Mouse (Mus musculus): ENCODE measurements around the gene Parpbp. TPM values are rescaled to one million over a fixed set of nuclear protein-coding genes. Genes with fewer than 3 reads are reported as not detected.

The Parpbp gene
- total and polyA plus RNA-seq, 3 experiments: 16.9 to 35.0 (median 19.8) TPM

- TF ChIP-seq HCFC1 (IDR thresholded peaks at IDR 0.05; ENCODE audit: low read depth, low read length) (no peak), ZMIZ1 (IDR thresholded peaks at IDR 0.05; ENCODE audit: low read depth, low read length) (no peak), EP300 (IDR thresholded peaks at IDR 0.05; ENCODE audit: low read length) (no peak), ZC3H11A (IDR thresholded peaks at IDR 0.05; ENCODE audit: low read depth, low read length) (no peak), USF1 (IDR thresholded peaks at IDR 0.05; ENCODE audit: low read depth, low read length) (no peak), MAFK (IDR thresholded peaks at IDR 0.05; ENCODE audit: insufficient replicate concordance, low read length) (no peak), MXI1 (IDR thresholded peaks at IDR 0.05; ENCODE audit: low read depth, low read length) (no peak), NELFE (IDR thresholded peaks at IDR 0.05; ENCODE audit: low read depth, low read length) (no peak), UBTF (IDR thresholded peaks at IDR 0.05; ENCODE audit: low read depth, low read length) (no peak)
- Histone ChIP-seq H3K79me2 (replicated peaks; ENCODE audit: control insufficient read depth, extremely low read depth, insufficient read depth, poor library complexity, severe bottlenecking) (no peaks in the 10 kb centered on the region), H3K4me2 (ENCODE audit: insufficient read depth, low read depth, poor library complexity, severe bottlenecking) (no peak overlapping the region), H3K4me1 (ENCODE audit: control insufficient read depth in 1 of 2, insufficient read depth in 2 of 2) (peaks cover 4 to 7% of the 10 kb centered on the region in 2 experiments; a peak in 1 of 4 replicates), H3K9me3 (replicated peaks; ENCODE audit: low read length) (no peaks in the 10 kb centered on the region), H3K27ac (ENCODE audit: insufficient read depth, low read depth) (no peak overlapping the region), H3K27me3 (replicated peaks) (no peaks in the 10 kb centered on the region), H3K36me3 (replicated peaks in 1 of 2; ENCODE audit: control insufficient read depth in 1 of 2, insufficient read depth in 1 of 2, low read length in 1 of 2) (peaks cover 10 to 51% of the 10 kb centered on the region in 2 experiments), H3K9ac (ENCODE audit: insufficient read depth, low read depth) (no peak overlapping the region), H3K4me3 (replicated peaks in 1 of 3; ENCODE audit: low read depth in 2 of 3, low read length in 2 of 3, poor library complexity in 1 of 3) (no peak overlapping the region)
- in situ Hi-C loops (cut with MboI; ENCODE audit: low pct_ligation_motif_present, low pct_unique_long_range_greater_than_20kb, low sequenced_read_pairs): no loop called here
- no peak for DNase-seq (ENCODE audit: extremely low read depth)
- dilution Hi-C loops (cut with MboI; ENCODE audit: extremely low pct_ligation_motif_present, extremely low pct_unique_long_range_greater_than_20kb, low sequenced_read_pairs): no loop called here
These were observed 33.5 kb downstream of the Parpbp start for GRCm38 (mm10) chr10:88113290-88113689.

- Histone ChIP-seq H3K27me3 (replicated peaks) (no peaks in the 10 kb centered on the region), H3K79me2 (replicated peaks; ENCODE audit: control insufficient read depth, extremely low read depth, insufficient read depth, poor library complexity, severe bottlenecking) (no peaks in the 10 kb centered on the region), H3K27ac (ENCODE audit: insufficient read depth, low read depth) (no peak overlapping the region), H3K36me3 (replicated peaks in 1 of 2; ENCODE audit: control insufficient read depth in 1 of 2, insufficient read depth in 1 of 2, low read length in 1 of 2) (peaks cover 2 to 27% of the 10 kb centered on the region in 2 experiments), H3K9me3 (replicated peaks; ENCODE audit: low read length) (no peaks in the 10 kb centered on the region), H3K4me3 (replicated peaks in 1 of 3; ENCODE audit: low read depth in 2 of 3, low read length in 2 of 3, poor library complexity in 1 of 3) (no peak overlapping the region), H3K4me1 (ENCODE audit: control insufficient read depth in 1 of 2, insufficient read depth in 2 of 2) (no peaks in the 10 kb centered on the region), H3K4me2 (ENCODE audit: insufficient read depth, low read depth, poor library complexity, severe bottlenecking) (no peak overlapping the region), H3K9ac (ENCODE audit: insufficient read depth, low read depth) (no peak overlapping the region)
- dilution Hi-C loops (cut with MboI; ENCODE audit: extremely low pct_ligation_motif_present, extremely low pct_unique_long_range_greater_than_20kb, low sequenced_read_pairs): no loop called here
- in situ Hi-C loops (cut with MboI; ENCODE audit: low pct_ligation_motif_present, low pct_unique_long_range_greater_than_20kb, low sequenced_read_pairs): no loop called here
- no peak for TF ChIP-seq NRF1 (IDR thresholded peaks at IDR 0.05; ENCODE audit: low read depth, low read length)
- no peak for TF ChIP-seq POLR2A (IDR thresholded peaks at IDR 0.05; ENCODE audit: low read depth, low read length)
- TF ChIP-seq CTCF (conservative IDR thresholded peaks at IDR 0.05 in 1 of 2, IDR thresholded peaks at IDR 0.05 in 1 of 2; ENCODE audit: low read depth in 2 of 2, low read length in 2 of 2): no peak
- TF ChIP-seq USF2 (conservative IDR thresholded peaks at IDR 0.05; ENCODE audit: low read depth, low read length): no peak
- TF ChIP-seq JUN (IDR thresholded peaks at IDR 0.05; ENCODE audit: insufficient read depth, low read depth, low read length): no peak
- TF ChIP-seq TBP (conservative IDR thresholded peaks at IDR 0.05; ENCODE audit: low read depth, low read length): no peak
- TF ChIP-seq ETS1 (conservative IDR thresholded peaks at IDR 0.05; ENCODE audit: low read depth, low read length): no peak
- no peak for TF ChIP-seq PAX5 (IDR thresholded peaks at IDR 0.05; ENCODE audit: low read length)
- TF ChIP-seq RAD21 (IDR thresholded peaks at IDR 0.05; ENCODE audit: low read depth, low read length): no peak
- TF ChIP-seq EP300 (IDR thresholded peaks at IDR 0.05; ENCODE audit: low read length): no peak
- no peak for TF ChIP-seq MAFK (IDR thresholded peaks at IDR 0.05; ENCODE audit: insufficient replicate concordance, low read length)
- TF ChIP-seq ZC3H11A (IDR thresholded peaks at IDR 0.05; ENCODE audit: low read depth, low read length): no peak
- no peak for TF ChIP-seq RCOR1 (conservative IDR thresholded peaks at IDR 0.05; ENCODE audit: low read depth, low read length)
- TF ChIP-seq HCFC1 (IDR thresholded peaks at IDR 0.05; ENCODE audit: low read depth, low read length): no peak
- TF ChIP-seq UBTF (IDR thresholded peaks at IDR 0.05; ENCODE audit: low read depth, low read length): no peak
- TF ChIP-seq TCF12 (IDR thresholded peaks at IDR 0.05; ENCODE audit: low read depth, low read length): no peak
- TF ChIP-seq GABPA (IDR thresholded peaks at IDR 0.05; ENCODE audit: insufficient replicate concordance, low read depth, low read length): no peak
- TF ChIP-seq ZMIZ1 (IDR thresholded peaks at IDR 0.05; ENCODE audit: low read depth, low read length): no peak
- TF ChIP-seq ZKSCAN1 (IDR thresholded peaks at IDR 0.05; ENCODE audit: borderline replicate concordance, low read depth, low read length): no peak
- TF ChIP-seq ZNF384 (IDR thresholded peaks at IDR 0.05; ENCODE audit: low read depth, low read length): no peak
- DNase-seq (ENCODE audit: extremely low read depth): no peak
These were observed 40.6 kb downstream of the Parpbp start for GRCm38 (mm10) chr10:88106169-88106568.
